Mouse (Mus musculus) erythroblast, embryonic 14.5 days (primary cell): ENCODE results near the gene Gm11937.

Experiments
- GATA1 ChIP-seq: IDR thresholded peaks from 2 replicates; pipeline ENCODE4 v1.6.1; 2012; ENCODE audit warnings: low read length, inconsistent platforms, mixed read lengths
- TAL1 ChIP-seq: IDR thresholded peaks from 3 replicates; pipeline ENCODE4 v1.6.1; 2012; ENCODE audit warnings: low read length, inconsistent platforms, mixed read lengths

GRCm38 (mm10) chr11:99609126-99609525, 863 bp downstream of the Gm11937 start:
- TF ChIP-seq GATA1 = no peak
- no peak for TF ChIP-seq TAL1
